Mouse (Mus musculus): Measurements from ENCODE around the gene Zbtb18.

Gene Zbtb18

DNA sequence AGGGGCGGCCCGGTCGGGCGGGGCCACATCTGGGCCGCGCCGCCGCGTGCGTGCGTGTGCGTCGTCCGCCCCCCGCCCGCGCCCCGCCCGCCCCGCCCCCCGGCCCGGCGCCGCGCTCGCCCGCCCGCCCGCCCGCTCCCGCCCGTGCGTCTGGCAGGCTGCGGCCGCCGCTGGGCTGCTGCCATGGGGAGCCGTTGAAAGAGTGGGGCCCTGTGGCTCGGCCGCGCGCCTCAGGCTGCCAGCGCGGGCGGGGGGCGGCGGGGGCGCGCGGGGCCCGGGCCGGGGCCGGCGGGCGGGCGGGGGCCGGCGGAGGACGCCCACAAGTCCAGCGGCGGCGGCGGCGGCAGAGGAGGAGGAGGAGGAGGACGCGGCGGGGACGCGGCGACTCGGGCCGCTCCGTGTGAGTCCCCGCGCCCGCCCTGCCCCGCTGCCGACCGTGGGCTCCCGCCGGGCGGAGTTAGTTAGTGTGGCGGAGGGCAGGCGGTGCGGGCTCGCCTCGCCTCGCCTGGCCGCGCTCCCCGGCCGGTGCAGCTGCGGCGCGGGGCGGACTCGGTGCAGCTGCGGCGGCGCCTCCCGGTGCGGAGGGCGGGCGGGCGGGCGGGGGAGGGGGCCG lies at the start of gene Zbtb18:
Gene Zbtb18 (plus strand): TSS at position 156 of the 613 bp plus-strand sequence.
- DNase-seq: no peak

DNA sequence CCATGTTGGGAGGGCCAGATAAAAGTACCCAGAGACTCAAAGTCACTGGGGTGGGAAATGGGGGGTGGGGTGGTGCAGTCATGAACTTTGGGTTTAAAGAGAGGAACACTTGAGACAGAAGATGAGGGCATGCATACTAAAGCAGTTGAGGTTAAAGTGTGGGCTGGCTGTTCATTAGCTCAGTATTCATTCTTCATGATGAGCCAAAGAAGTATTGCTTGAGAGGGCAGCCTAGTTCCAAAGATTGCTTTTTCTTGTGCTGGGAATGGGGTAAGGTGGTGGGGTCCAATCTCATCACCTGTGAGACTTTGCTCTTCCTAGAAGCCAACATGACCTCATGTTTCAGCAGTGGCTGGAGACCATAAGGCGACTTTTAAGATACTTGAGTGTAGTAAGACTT lies 44.7 kb upstream of the Zbtb18 start:
- peak; percentile 57 to 74 for DNase-seq

DNA sequence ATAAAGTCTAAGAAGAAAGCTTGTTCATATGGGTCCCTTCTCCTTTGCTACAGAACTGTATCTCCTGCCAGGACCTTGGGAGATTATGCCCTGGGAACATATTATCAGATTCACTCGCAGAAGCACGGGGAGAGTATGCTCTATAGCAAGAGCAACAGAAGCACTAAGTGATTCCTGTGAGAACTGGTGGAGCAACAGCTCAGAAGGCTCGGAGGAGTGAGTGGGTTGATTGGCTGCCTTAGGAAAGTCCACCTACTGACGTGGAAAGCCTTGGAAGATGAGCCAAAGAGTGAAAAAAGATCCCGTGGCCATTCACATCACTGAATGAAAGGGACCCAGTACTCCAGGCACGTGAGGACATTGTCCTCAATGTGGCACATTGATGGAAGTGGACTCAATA lies 37.0 kb upstream of the Zbtb18 start:
- no peak for DNase-seq

DNA sequence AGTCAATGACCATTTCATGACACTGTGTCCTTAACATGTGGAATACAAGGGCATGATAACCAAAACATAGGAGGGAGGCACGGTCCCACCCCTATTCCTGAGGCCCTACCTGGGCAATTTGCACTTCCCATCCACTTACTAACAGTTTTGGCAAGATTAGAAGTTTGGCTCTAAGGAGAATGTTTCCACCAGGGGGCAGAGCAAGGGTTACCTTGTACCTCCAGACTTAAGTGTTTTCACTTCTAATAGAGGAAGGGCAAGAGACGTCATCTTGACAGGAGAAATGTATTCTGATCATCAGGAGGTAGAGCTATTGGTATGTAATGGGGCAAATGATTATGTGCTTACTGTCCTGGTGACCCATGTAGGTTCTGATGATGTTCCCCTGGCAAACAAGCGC lies 33.5 kb upstream of the Zbtb18 start:
- DNase-seq: peak; percentile 65 to 81

DNA sequence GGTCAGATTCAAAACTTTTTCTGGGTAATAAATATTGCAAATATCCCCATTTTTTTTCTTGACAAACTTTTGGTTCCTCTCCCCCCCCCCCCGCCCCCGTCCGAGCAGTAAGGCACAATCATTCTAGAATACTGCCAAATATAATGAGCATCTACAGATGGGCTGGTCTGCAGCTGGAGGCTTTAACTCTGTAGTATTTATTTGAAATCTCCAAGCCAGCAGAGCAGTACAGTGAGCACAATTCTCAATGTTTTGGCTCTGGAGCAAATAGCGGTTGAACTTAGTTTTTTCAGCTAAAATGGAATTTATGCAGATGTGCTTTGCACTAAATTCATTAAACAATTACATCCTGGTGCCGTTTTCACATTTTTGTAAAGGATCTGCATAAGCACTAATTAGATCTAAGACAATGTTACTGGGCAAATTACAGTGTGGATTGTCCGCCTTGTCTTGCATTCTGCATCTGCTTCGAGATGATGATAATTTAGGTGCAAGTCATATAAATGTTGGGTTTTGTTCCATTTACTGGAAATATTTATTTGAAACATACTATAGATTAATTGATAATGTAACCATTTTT lies 31.3 kb upstream of the Zbtb18 start:
- DNase-seq: no peak

DNA sequence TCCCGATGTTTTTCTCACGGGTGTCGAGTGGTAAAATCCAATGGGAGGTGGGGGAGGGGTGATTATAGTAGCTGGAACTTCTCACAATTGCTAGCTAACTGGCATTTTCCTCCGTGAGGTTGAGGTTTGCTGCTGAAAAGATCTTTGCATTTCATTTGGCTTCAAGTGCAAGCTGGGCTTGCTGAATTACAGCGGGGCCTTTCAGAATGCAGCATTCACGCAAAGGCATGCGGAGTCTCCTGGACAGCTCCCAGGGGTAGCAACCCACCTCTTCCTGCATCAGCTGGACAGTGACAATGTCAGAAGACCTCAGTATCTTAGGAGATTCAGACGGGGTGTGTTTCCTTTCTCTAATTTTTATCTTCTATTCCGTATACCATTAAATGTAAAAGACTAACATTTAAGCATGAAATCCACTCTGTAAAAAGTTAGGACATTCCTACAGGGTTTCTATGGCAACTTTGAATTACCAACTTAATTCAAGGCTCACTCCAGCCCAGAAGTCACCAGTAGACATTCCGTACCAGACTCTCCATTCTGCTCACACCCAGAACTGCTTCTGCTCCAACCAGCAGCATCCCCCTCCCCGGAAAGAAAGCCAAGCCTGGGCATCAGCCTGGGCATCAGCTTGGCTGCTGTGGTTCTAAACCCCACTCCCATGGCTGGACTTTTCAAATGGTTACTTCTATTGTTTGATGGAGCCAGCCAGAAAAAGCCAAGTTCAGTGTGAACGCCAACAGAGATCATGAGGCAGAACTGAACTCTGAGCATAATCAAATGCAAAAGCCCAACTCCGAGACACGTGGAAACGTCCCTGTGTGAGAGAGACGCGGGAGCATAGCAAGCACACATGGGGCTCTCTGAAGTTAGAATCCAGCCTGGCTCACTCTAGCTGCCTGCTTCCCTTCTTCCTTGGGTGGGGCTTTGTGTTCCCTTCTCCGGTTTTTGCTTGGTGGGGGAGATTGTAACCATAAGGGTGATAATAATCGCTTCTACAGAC lies 30.5 kb upstream of the Zbtb18 start:
- no peak for DNase-seq

DNA sequence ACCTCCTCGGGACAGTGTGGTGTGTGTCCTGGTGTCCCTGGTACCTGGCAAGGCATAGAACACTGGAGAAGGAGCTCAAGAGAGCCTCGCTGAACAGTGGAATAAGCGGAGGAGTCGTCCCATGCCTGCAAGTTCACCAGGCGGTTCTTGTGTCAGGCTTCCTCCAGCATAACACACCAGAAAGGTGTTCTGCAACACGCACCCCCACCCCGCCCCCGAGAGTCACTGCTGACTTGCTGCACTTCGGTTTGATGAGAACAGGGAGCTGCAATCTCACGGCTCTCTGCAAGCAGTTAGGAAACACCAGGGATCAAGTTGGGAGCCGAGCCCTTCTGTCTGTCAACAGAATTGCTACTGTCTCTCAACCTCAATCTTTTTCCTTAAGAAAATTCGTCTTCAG lies 22.8 kb upstream of the Zbtb18 start:
- no peak for DNase-seq

DNA sequence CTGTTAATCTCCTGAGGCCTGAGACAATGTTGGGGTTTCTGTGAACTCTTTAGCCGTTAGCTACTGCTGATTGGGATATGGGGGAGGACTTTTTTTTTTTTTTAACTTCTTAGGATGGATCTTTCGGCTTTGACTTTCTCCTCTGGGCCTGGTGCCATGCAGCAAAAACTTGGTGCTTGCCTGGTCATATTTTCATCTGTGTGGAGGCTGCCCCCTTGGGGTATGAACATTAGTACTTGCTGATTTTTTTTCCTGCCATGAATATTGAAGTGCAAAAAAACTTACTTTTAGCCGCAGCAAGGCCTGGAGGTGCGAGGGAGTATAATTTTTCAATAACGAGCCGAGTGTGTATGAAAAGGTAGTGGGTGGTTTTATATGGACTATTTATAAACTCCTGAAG lies 22.0 kb upstream of the Zbtb18 start:
- no peak for DNase-seq

DNA sequence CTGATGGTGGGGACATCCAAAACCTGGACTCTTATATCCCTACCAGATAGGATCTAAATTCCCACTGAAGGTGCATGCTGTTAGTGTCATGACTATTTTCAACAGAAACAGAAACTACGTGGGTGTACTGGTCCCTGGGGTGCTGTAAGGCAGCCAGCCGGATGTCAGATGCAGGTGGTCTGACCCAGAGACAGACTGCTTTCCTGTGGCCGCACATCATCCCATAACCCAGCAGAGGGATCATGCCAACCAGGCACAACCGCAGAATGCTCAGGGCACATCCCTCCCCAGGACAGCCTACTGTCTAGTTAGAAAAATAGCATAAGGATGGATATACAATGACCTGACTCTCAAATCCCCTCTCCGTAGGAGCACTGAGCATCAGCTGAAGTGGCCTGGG lies 14.3 kb upstream of the Zbtb18 start:
- no peak for DNase-seq

DNA sequence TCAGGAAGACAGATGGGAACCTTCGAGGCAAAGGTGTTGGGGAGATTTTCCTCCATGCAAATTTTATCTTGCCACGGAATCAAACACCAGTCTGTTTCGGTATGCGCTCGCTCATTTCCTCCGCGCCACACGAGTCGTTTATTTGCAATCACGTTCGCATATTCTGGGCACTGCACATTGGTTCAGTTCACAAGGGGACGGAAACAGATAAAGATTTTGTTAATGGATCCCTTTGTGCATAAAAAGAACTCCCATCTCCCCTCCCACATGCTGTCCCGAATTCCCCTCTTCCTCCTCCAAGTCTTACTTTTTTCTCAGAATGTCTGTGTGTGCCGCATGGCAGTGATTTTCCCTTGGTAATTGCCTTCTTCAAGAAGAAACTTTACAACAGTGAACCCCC lies 13.8 kb upstream of the Zbtb18 start:
- DNase-seq: no peak

DNA sequence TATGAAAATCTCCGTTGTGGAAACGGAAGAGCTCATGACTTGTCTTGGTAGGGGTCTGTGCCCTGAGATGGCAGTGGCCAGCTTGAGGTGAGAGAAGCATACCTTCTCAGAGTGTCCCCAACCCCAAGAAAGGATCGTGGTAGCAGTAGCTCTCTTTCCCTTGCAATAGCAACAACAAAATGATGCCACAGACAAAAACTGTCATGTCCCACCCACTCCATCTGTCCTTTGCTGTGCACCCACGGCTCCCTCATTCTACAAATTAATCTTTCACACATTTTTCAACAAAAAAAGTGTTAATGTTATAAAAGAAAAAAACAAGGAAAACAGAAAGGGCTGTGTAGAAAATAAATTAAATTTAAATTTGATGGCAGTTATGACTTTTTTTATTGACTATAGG lies 13.1 kb upstream of the Zbtb18 start:
- DNase-seq: no peak

DNA sequence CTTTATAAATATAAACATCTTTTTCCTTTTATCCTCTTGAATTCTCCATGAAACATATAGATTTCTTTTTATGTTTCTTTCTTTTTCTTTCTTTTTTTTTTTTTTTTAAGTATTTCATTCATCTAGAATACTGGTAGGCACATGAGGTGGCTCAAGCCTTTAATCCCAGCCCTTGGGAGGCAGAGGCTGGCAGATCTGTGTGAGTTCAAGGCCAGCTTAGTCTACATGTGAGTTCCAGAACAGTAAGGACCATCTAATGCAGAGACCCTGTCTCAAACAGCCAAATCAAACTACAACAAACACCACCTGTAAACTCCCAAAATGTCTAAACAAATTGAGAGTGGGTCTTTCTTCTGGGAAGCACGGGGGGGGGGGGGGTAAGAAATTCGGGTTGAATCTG lies 1.7 kb upstream of the Zbtb18 start:
- DNase-seq: no peak

DNA sequence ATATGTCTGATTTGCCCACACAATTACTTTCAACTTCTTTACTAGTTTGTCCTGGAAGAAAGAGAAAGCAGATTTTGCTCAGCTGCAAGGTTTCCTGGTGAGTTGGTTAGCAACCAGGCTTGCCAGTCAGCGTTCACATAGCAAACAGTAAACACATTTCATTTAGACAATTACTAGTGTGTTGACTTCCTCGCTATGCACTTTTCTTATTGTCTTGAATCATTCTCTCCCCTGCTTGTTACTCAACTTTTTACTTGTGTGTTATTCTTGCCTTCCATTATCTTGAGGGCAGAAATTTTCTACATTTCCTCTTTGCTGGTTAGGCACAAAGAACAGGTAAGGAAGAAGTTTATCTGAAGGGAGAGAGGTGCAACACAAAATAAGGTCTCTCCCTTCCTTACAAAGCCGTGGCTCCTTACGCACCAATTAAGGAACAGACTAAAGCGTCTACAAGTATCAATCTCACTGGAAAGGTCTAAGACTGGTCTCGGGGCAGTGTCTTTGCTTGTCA lies 1.1 kb upstream of the Zbtb18 start:
- DNase-seq: no peak

DNA sequence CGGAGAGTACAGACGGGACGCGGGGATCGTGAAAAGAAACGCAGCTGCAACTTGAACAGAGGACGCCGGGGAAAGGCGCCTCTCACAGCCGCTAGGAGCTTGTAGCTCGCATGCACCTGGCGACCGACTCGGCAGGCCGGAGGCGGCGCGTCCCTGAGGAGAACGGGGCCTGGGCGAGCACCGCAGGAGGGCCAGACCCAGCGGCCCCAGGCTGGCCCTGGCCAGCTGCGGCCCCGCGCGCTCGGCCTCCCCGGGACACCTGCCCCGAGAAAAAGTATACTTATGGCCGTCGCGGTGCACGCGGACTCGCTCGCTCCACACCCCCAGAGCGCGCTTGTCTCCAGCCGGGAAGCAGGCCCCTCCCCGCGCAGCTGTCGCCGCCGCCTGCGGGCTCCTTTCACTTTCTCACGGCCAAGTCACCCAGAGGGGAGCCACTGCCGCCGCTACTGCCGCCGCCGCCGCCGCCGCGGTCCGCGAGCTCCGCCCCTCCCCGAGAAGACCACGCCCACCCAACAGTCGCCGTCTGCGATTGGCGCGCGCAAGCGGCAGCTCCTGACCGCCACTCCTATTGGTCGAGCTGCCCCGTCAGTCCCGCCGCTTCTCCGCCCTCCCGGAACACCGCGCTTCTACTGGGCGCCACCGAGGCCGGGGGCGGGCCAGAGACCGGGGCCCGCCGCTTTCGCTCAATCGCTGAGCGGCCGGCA lies 507 bp upstream of the Zbtb18 start:
- peak; percentile 98 to 99 for DNase-seq

DNA sequence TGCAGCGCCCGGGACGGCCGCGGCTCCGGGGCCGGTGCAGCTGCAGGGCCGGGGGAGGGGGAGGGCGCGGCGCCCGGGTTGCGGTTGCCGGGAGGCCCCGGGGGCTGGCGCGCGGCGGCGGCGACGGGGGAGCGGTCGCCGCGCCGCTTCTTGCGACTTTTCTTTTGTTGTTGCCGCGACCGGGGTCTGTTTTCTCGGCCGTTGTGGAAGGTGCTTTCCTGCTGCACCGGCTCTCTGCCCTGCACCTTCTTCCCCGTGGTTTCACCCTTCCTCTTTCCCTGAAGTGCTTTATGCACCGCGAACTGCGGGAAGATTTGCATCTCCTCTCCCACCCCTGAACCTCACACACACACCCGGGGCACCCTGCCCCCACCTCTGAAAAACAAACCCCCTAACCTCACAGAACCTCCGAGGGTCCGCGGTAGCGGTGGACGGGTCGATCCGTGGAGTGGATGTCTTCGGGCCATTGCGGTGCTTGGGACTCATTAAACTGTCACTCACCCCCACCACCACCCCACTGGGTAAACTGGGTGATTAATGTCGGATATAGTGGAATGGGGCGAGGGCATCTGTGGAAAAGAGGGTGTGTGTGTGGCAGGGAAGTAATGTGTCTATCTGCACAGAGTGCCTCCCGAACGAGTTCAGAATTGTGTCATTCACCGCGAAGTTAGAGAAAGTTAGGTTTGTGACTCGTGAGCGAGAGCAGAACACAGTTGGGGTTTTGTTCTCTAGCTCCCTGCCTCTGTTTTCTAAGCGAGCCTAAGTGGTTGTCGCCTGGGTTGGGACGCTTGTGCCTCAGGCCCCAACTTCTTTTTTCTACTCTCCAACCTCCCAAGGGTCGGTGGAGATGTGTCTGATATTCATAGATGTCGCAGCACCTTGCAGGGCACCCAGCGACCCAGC lies 921 bp downstream of the Zbtb18 start:
- DNase-seq: peak in 1 of 2 experiments; percentile 50

DNA sequence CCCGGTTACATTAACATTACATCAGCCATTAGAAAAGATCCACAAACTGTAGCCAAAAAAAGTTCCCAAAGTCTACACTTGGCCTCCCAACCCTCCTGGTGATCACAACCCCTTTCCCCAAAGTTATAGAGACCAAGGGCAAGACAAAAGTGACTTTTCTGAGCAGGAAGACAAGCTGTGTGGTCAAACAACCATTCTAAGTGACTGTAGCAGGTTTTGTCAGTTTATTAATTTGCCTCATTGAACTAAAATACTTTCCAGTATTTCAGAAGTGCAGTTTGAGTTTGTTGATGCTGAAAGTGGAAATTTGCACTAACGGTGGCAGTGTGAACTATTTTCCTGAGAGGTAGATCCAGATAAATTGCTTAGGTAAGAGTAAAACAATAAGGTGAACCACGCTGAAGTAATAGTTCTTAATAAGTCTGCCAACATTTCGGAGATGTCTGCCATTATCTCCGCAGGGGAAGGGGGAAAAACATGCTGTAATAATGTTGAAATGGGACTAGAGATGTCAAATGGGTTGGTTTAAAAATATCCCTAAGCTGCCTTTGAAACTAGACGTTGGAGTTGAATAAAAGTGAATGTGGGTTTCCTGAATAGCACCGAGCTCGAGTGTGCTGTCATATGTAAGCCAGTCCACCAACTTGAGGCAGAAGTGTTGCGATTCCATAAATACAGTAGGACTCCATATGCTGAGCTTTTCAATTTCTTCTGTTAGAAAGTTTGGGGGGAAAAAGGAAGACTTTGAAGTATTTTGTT lies 1.8 kb downstream of the Zbtb18 start:
- no peak for DNase-seq

DNA sequence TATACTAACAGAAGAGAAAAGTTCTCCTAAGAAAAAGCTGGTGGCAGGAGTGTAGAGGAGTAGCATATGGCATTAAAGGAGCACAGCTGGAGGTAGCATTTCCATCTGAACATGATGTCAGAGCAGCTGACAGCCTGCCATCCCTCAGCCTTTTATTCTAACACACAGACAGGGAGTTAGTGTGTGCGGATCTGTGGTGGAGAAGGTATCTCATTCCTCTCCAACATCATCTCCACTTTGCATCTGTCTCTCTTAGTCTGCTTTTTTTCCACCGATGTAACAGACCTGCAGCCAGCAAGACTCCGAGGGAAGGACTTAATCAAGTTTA lies 2.3 kb downstream of the Zbtb18 start:
- DNase-seq: no peak

DNA sequence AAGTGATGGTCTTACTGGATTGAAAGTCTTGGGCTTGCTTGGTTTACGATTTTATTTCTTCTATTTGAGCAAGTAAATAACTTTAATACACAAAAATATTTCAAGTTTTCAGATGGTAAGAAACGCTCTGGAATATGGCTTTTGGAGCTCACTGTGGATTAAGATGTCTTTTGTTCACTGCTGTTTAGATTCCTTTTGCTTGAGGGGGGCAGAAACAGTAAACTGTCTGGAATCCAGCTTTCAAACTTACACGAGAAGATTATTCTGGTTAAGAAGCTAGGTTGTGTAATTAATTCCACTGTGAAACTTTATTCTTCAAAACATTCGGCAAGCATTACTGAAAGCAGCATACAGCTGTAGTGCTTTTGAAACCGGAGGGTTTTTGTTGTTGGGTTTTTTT lies 2.8 kb downstream of the Zbtb18 start:
- DNase-seq: no peak

DNA sequence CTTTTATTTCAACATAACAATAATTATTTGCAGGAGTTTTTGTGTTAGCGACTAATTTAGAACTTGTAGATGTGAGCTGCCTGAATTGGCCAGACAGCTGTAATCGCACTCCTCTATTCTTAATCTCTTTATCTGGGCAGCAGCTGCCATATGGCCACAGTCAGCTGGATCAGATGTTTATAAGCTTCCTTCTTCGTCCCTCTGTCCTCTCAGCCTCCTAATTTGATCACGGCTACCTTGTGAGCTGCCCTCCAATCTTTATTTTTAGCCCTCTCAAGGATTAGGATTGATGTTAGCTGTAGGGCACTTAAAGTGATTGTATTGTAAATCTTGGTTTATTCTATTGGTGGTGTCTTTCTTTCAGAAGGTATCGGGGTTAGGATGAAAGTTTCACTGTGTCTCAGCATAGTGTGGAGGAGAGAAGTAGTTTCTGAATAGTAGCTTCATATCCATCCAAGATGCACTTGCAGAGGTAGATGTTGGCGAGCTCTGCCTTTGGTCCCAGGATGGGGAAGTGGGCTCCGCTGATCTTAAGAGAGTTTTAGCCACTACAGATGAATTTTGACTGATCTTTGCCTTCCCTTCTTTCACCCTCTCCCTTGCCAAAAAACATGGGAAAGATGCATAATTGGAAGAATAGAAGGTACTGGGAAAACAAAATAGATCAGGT lies 3.4 kb downstream of the Zbtb18 start:
- no peak for DNase-seq

DNA sequence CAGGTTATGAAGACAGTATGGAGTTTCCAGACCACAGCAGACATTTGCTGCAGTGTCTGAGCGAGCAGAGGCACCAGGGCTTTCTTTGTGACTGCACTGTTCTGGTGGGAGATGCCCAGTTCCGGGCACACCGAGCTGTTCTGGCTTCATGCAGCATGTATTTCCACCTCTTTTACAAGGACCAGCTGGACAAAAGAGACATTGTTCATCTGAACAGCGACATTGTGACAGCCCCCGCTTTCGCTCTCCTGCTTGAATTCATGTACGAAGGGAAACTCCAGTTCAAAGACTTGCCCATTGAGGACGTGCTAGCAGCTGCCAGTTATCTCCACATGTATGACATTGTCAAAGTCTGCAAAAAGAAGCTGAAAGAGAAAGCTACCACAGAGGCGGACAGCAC lies 4.9 kb downstream of the Zbtb18 start:
- DNase-seq: no peak
